Mouse (Mus musculus): ENCODE measurements around the gene Tiam1. TPM values are rescaled to one million over a fixed set of nuclear protein-coding genes. Genes with fewer than 3 reads are reported as not detected.

Tiam1 gene
- polyA plus RNA-seq, 1 experiment from 2014 or later = 18.8 TPM

- Histone ChIP-seq H3K4me1 (replicated peaks; ENCODE audit: control insufficient read depth, insufficient read depth) (no peaks in the 10 kb centered on the region), H3K27me3 (ENCODE audit: control insufficient read depth, insufficient read depth, low read length) (no peaks in the 10 kb centered on the region), H3K4me3 (ENCODE audit: low read depth, low read length) (no peak overlapping the region), H3K4me2 (replicated peaks; ENCODE audit: low read depth) (no peak overlapping the region), H3K27ac (replicated peaks) (no peak overlapping the region), H3K36me3 (ENCODE audit: control insufficient read depth, insufficient read depth, low read length) (no peaks in the 10 kb centered on the region), H3K9me3 (ENCODE audit: control insufficient read depth, low read length) (no peaks in the 10 kb centered on the region), H3K9ac (ENCODE audit: low read length) (no peak overlapping the region)
- no peak for TF ChIP-seq CTCF (IDR thresholded peaks at IDR 0.05; ENCODE audit: low read depth)
- TF ChIP-seq EP300 (optimal IDR thresholded peaks at IDR 0.05) = no peak
- WGBS = 96% methylated on average over 4 of the region's 4 CpGs
- DNase-seq (ENCODE audit: low spot score) (no peak), ATAC-seq (ENCODE audit: low FRiP score, low TSS enrichment) (no peak)
Observed at GRCm38 (mm10) chr16:89993506-89993905, 150.1 kb downstream of the Tiam1 start.

GRCm38 (mm10) chr16:89991701-89992152 lies 151.8 kb downstream of the Tiam1 start:
- TF ChIP-seq CTCF (IDR thresholded peaks at IDR 0.05; ENCODE audit: low read depth) (no peak), EP300 (optimal IDR thresholded peaks at IDR 0.05) (no peak)
- Histone ChIP-seq H3K4me2 (replicated peaks; ENCODE audit: low read depth) (no peak overlapping the region), H3K27me3 (ENCODE audit: control insufficient read depth, insufficient read depth, low read length) (no peaks in the 10 kb centered on the region), H3K4me3 (ENCODE audit: low read depth, low read length) (no peak overlapping the region), H3K36me3 (ENCODE audit: control insufficient read depth, insufficient read depth, low read length) (no peaks in the 10 kb centered on the region), H3K9ac (ENCODE audit: low read length) (no peak overlapping the region), H3K4me1 (replicated peaks; ENCODE audit: control insufficient read depth, insufficient read depth) (no peaks in the 10 kb centered on the region), H3K9me3 (ENCODE audit: control insufficient read depth, low read length) (no peaks in the 10 kb centered on the region), H3K27ac (replicated peaks) (0 out of 2 replicates have a peak overlapping the region, but pooled peaks have one; percentile 24)
- peak; percentile 20 for DNase-seq (ENCODE audit: low spot score)
- peak; percentile 72 for ATAC-seq (ENCODE audit: low FRiP score, low TSS enrichment)
- 42% methylated on average over 12 of the region's 12 CpGs for WGBS

GRCm38 (mm10) chr16:89990288-89990955 lies 153.1 kb downstream of the Tiam1 start:
- Histone ChIP-seq H3K4me2 (replicated peaks; ENCODE audit: low read depth) (no peak overlapping the region), H3K9ac (ENCODE audit: low read length) (no peak overlapping the region), H3K4me1 (replicated peaks; ENCODE audit: control insufficient read depth, insufficient read depth) (no peaks in the 10 kb centered on the region), H3K4me3 (ENCODE audit: low read depth, low read length) (no peak overlapping the region), H3K36me3 (ENCODE audit: control insufficient read depth, insufficient read depth, low read length) (no peaks in the 10 kb centered on the region), H3K27ac (replicated peaks) (no peak overlapping the region), H3K9me3 (ENCODE audit: control insufficient read depth, low read length) (no peaks in the 10 kb centered on the region), H3K27me3 (ENCODE audit: control insufficient read depth, insufficient read depth, low read length) (no peaks in the 10 kb centered on the region)
- ATAC-seq (ENCODE audit: low FRiP score, low TSS enrichment) (no peak), DNase-seq (ENCODE audit: low spot score) (no peak)
- 86% methylated on average over 5 of the region's 5 CpGs for WGBS
- TF ChIP-seq EP300 (optimal IDR thresholded peaks at IDR 0.05) (no peak), CTCF (IDR thresholded peaks at IDR 0.05; ENCODE audit: low read depth) (no peak)

GRCm38 (mm10) chr16:89989816-89990215 lies 153.8 kb downstream of the Tiam1 start:
- no peaks in the 10 kb centered on the region for H3K36me3 ChIP-seq (ENCODE audit: control insufficient read depth, insufficient read depth, low read length)
- H3K9me3 ChIP-seq (ENCODE audit: control insufficient read depth, low read length) = no peaks in the 10 kb centered on the region
- no peak overlapping the region for H3K27ac ChIP-seq (replicated peaks)
- no peak overlapping the region for H3K4me3 ChIP-seq (ENCODE audit: low read depth, low read length)
- 60% methylated on average over 10 of the region's 10 CpGs for WGBS
- H3K9ac ChIP-seq (ENCODE audit: low read length) = no peak overlapping the region
- ATAC-seq (ENCODE audit: low FRiP score, low TSS enrichment) (no peak), DNase-seq (ENCODE audit: low spot score) (no peak)
- TF ChIP-seq CTCF (IDR thresholded peaks at IDR 0.05; ENCODE audit: low read depth) = no peak
- TF ChIP-seq EP300 (optimal IDR thresholded peaks at IDR 0.05) = no peak
- no peaks in the 10 kb centered on the region for H3K4me1 ChIP-seq (replicated peaks; ENCODE audit: control insufficient read depth, insufficient read depth)
- H3K4me2 ChIP-seq (replicated peaks; ENCODE audit: low read depth) = no peak overlapping the region
- H3K27me3 ChIP-seq (ENCODE audit: control insufficient read depth, insufficient read depth, low read length) = no peaks in the 10 kb centered on the region

- no peak overlapping the region for H3K4me3 ChIP-seq (ENCODE audit: low read depth, low read length)
- H3K27me3 ChIP-seq (ENCODE audit: control insufficient read depth, insufficient read depth, low read length) = no peaks in the 10 kb centered on the region
- no peaks in the 10 kb centered on the region for H3K4me1 ChIP-seq (replicated peaks; ENCODE audit: control insufficient read depth, insufficient read depth)
- H3K27ac ChIP-seq (replicated peaks) = no peak overlapping the region
- TF ChIP-seq CTCF (IDR thresholded peaks at IDR 0.05; ENCODE audit: low read depth) (no peak), EP300 (optimal IDR thresholded peaks at IDR 0.05) (no peak)
- no peak overlapping the region for H3K9ac ChIP-seq (ENCODE audit: low read length)
- DNase-seq (ENCODE audit: low spot score) (no peak), ATAC-seq (ENCODE audit: low FRiP score, low TSS enrichment) (no peak)
- WGBS = 87% methylated on average over 18 of the region's 18 CpGs
- no peaks in the 10 kb centered on the region for H3K36me3 ChIP-seq (ENCODE audit: control insufficient read depth, insufficient read depth, low read length)
- H3K9me3 ChIP-seq (ENCODE audit: control insufficient read depth, low read length) = no peaks in the 10 kb centered on the region
- H3K4me2 ChIP-seq (replicated peaks; ENCODE audit: low read depth) = no peak overlapping the region
Observed at GRCm38 (mm10) chr16:89986672-89987362, 156.8 kb downstream of the Tiam1 start.

All from stomach, postnatal 0 days (tissue).